Mouse (Mus musculus) spleen, adult 18-20 months (tissue): ENCODE measurements around the gene Kctd6.
A peak's percentile ranks its signal among the peaks of the same experiment; 100 is the strongest.

Source experiments
- DNase-seq, 2 experiments: peaks; one replicate each; pipeline ENCODE4 v3.0.0; 2022; ENCODE audit warnings: mixed read lengths in 2 of 2

The Kctd6 gene

GRCm38 (mm10) chr14:8213803-8214224 lies at the start of gene Kctd6:
TSS of gene Kctd6 (plus strand) at chr14:8214140.
- DNase-seq = peak; percentile 98 to 100

- DNase-seq = no peak
Measured at GRCm38 (mm10) chr14:8164463-8164862, 49.5 kb upstream of the Kctd6 start.

DNA sequence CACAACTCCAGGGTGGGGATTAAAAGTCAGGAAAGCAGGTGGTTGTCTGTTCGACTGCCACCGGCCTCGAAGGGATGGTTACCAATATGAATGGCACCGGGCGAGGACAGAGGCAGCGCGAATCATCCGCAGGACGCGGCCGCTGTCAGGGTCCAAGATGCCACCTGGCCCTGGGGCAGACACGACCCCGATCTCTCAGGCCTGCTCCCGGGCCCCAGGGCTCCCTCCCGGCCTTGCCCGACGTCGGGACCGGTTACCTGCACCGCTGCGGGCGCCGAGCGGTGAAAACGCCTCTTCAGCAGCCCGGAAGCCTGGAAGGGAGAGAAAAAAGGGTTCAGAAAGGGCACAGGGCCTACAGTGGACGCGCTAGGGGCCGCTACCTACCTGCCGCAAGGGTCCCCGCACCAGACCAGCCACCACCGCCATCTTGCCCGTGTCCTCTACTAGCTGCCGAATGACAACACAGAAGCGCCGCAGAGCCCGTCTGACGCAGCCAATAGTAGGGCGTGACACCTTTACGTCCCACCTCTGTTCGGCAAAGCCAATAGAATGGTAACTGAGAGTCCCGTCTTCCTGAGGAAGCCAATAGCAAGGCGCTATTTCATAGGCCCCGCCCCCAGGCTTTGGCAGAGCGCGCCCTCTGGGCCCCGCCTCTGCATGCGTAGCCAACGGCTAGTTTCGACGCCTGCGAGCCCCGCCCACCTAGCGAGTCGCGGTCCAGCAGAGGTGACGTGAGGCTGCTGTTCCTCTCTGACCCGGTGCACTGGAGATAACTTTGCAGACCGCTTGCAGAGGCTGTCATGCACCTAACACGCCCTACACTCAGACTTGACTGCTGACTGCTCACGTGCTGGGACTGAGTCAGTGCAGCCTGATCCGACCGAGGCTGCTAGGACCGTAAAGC lies 41.2 kb upstream of the Kctd6 start, which contains the start of gene Pdhb:
Pdhb (minus strand) TSS at position 519 of the 904 bp plus-strand sequence.
- DNase-seq = peak; percentile 98

GRCm38 (mm10) chr14:8173542-8174250 lies 40.2 kb upstream of the Kctd6 start:
- peak in 1 of 2 experiments; percentile 42 for DNase-seq

DNA sequence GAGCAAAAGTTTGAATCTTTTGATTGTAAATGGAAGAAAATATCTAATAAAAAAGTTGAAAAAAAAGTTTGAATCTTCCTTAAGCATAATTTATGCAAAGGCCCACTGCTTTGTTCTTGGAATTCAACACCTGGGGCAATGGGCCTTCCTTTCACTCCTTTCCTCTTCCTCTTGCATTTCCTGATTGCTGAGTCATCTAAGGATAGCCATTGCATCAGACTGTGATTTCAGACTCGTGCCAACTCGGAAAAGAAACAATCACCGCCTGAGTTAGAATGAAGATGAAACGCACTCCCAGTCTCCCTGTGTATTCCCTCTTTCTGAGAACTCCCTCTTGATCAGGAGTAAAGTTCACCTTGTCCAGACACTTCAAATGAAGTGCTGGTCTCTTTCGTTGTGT lies 39.3 kb upstream of the Kctd6 start:
- no peak for DNase-seq

DNA sequence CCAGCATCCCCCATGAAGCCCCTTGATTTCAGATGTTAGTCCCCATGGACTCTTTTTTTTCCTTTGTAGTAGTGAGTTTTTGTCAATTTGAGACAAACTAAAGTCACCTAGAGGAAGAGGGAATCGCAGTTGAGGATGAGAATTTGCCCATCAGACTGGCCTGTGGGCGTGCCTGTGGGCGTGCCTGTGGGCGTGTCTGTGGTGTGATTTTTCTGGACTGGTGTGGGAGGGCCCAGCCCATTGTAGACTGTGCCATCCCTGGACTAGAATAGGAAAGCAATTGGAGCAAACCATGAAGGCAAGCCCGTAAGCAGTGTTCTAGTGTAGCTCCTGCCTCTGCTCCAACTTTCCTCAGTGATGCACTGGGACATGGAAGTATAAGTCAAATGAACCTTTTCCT lies 37.7 kb upstream of the Kctd6 start:
- DNase-seq = no peak

GRCm38 (mm10) chr14:8180371-8181035 lies 33.4 kb upstream of the Kctd6 start:
- no peak for DNase-seq

DNA sequence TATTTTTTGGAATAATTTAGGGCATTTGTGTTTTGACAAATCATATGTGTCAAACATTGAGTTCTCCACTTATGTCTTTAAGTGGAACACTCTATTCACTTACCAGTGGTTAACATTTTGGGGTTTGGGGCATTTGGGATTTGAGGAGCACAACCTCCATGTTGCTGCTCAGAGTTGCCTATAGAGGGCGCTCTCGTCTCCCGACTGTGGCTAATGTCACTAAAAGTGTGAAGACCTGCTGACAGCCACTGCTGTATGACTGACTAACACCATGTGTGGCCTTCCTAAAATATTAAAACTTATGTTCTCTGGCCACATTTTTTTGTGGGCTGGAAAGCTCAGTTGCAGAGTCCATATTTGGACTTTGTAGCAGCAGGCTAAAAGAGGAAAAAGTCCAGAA lies 30.6 kb upstream of the Kctd6 start:
- no peak for DNase-seq

DNA sequence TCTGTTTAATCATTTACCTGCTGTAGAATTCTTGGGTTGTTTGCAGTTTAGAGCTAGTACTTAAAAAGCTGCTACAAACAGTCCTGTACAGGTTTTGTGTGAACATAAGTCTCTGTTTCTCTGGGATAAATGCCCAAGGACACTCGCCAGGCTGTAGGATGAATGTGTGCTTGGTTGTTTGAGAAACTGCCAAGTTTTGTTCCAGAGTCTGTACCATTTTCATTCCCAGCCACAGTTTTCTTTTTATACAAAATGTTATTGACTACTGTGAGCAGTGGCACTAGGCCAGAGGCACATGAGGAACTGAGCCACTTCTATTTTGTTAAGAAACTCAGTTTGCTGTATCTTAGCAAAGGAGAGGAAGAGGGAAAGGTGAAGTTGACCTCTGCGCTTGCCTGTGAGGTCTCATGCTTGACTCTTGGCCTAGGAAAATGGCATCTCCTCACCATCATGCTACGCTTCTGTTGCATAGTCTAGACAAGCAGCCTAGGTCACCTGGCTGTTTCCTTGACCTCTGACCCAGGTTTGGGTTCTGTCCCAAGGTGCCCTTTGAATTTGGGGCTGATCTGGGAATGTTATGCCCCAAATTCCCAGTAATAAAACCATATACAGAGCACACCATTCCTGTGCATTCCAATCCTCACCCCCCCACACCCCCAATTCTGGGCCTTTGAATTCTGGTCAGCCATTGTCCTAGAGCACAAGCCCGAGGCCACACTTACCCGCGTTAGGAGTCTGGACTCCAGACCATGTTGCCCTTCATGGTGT lies 27.5 kb upstream of the Kctd6 start:
- no peak for DNase-seq

GRCm38 (mm10) chr14:8190556-8190955 lies 23.4 kb upstream of the Kctd6 start:
- DNase-seq = no peak

DNA sequence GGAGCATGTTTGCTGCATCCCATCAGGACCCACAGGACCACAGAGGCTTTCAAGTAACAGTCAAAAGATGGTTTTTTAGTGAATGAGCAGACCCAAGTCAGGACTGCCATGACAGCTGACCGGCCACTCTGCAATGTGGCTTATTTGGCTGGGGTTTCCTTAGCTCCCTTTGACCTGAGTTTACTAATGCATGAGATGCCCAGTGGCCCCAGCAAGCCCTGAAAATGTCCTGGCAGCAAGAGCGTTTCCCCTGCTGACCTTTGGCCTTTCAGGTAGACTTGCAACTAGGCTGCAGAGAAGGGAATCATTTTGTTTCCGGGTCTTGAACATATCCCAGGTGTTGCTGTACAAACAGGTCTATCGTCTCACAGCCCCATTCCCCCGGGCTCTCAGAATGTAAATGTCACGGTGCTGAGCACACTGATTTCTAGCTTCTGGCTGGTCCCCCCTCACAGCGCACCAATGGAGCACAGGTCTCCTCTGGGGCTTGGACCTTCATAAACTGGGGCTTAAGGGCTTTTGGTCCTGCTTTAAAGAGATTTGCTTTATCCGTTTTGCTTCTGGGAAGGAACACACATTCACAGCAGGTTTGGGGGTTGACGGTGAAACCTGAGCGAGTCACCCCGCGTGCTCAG lies 22.5 kb upstream of the Kctd6 start:
- no peak for DNase-seq

DNA sequence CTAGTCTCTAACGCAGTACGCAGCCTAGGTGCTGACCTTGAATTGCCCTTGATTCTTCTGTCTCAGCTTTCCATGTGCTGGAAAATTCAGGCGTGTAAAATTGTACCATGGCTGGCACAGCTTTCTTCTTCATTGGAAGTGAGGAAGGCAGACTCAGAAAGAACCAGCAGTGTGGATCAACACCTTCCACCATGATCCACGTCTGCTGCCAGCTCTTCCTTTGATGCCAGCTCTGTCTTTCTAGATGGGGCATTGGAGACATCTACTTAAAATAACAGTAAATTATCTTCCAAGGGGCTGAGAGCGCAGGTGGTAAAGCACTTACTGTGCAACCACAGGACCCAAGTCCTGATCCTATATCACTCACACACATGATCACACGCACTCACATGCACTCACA lies 21.2 kb upstream of the Kctd6 start:
- no peak for DNase-seq

GRCm38 (mm10) chr14:8200769-8201168 lies 13.2 kb upstream of the Kctd6 start:
- no peak for DNase-seq

DNA sequence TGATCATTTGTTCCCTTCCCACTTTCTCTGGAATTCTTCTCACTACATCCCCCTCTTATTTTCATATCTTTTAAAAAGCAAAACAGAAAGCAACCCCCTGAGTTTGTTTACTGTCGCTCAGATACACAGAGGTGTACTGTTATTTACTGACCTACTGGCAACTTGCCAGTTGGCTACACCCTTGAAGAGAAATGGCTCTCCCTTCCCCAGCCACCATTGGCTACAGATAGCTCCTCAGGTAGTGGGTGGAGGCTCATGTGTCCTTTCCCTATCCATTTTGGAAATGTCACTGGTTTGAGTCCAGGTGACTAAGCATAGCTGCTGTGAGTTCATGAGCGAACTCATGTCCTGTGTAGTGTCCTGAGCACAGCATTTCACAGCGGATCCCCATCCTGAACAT lies 12.2 kb upstream of the Kctd6 start:
- DNase-seq = no peak

GRCm38 (mm10) chr14:8206179-8206910 lies 7.6 kb upstream of the Kctd6 start:
- DNase-seq = no peak

DNA sequence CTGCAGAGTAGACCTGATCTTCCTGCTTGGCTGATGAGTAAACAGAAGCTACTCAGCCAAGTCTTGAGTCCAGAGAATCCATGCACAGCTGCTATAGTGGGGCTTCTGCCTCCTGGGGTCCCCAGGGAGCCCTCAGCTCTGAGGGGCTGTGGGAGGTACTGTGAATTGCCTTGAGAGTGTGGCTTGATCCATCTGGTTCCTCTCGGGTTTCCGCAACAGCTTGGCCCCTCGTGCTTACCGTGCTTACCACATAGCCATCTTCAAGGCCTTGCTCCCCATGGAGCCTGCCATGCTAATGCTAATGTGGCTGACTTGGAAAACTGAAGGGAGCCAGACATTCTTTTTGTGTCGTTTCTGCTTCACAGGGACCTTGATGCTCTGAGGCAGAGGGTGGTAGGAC lies 6.8 kb upstream of the Kctd6 start:
- no peak for DNase-seq

DNA sequence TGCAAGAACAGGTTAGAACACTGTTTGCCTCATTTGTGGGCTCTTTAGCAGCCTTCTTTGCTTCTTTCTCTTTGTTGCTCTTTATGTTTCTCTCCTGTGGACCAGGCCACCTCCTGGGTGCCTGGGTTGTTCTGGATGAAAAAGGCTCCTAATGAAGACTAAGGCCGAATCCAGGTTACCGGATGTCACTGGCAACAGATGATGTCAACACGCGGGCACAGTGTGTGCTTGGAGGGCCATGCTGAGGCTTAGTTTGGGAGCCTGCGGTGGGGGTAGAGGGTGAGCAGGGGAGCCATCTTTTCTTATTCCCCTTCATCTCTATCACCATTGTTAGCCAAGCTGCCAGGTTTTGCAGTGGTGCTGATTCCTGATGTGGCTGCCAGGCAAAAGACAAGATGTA lies 6.4 kb upstream of the Kctd6 start:
- DNase-seq = no peak

GRCm38 (mm10) chr14:8208876-8209275 lies 5.1 kb upstream of the Kctd6 start:
- DNase-seq = no peak

GRCm38 (mm10) chr14:8209896-8210295 lies 4.0 kb upstream of the Kctd6 start:
- DNase-seq = no peak

- DNase-seq = no peak
Measured at GRCm38 (mm10) chr14:8212996-8213395, 944 bp upstream of the Kctd6 start.
